Mouse (Mus musculus) ES-Bruce4 (cell line): Measurements from ENCODE around the gene A630001G21Rik.

Experiments used
- CTCF ChIP-seq: IDR thresholded peaks from one replicate; pipeline ENCODE4 v1.8.1; 2011; ENCODE audit warnings: low read depth, low read length
- EP300 ChIP-seq: IDR thresholded peaks from 2 replicates; pipeline ENCODE4 v1.6.1; 2011; ENCODE audit warnings: low read depth, low read length; ENCODE audit not compliant: insufficient read depth

DNA sequence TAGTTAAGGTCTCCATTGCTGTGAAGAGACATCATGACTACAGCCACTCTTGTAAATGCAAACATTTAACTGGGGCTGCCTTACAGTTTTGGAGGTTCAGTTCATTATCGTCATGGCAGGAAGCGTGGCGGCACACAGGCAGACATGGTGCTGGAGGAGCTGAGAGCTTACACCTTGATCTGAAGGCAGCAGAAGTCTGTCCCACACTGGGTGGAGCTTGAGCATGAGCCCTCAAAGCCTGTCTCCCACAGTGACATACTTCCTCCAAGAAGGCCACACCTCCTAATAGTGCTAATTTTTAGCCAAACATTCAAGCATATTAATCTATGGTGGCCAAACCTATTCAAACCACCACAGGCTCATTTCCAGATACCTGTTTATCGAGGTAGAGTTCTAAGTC is at the start of gene A630001G21Rik:
- no peak for TF ChIP-seq CTCF
- no peak for TF ChIP-seq EP300
